Mouse (Mus musculus): ENCODE results near the gene Actr1a. TPM values are rescaled to one million over a fixed set of nuclear protein-coding genes. Genes with fewer than 3 reads are reported as not detected.

Gene Actr1a
- 100 to 1,000 TPM; 112 to 114 TPM for total RNA-seq (2023)

GRCm38 (mm10) chr19:46395109-46396009, at the start of gene Actr1a:
Gene Actr1a (minus strand): TSS chr19:46395748.

GRCm38 (mm10) chr19:46396686-46397435, 1.3 kb upstream of the Actr1a start, which contains the start of gene Sufu:
Gene Sufu (plus strand): TSS chr19:46396896.

GRCm38 (mm10) chr19:46350168-46350932, 45.2 kb downstream of the Actr1a start, which contains the start of gene 2310034G01Rik:
Gene 2310034G01Rik (minus strand): TSS chr19:46350302.

GRCm38 (mm10) chr19:46338331-46338936, 57.1 kb downstream of the Actr1a start, which contains the start of gene Cuedc2:
Gene Cuedc2 (minus strand): TSS chr19:46338702.

GRCm38 (mm10) chr19:46328081-46329030, 67.2 kb downstream of the Actr1a start, which contains the start of gene Fbxl15:
Gene Fbxl15 (plus strand): TSS chr19:46328184.

Other genes starting within 250 kb of the Actr1a start
- gene Pitx3, start 247.4 kb downstream of the Actr1a start, total RNA-seq (2023): not detected
- 10 to 100 TPM; 72.3 to 76.8 TPM for gene Gbf1, start 243.2 kb downstream of the Actr1a start, total RNA-seq (2023)
- gene Nfkb2, start 91.4 kb downstream of the Actr1a start, total RNA-seq (2023): 100 to 1,000 TPM; 174 to 199 TPM
- gene Psd, start 68.6 kb downstream of the Actr1a start, total RNA-seq (2023): under 1 TPM in 1 of 2 experiments, not detected in 1; 0.31 TPM
- 1 to 10 TPM; 8.6 to 9.7 TPM for gene Fbxl15, start 67.6 kb downstream of the Actr1a start, total RNA-seq (2023)
- 10 to 100 TPM; 76.8 to 92.1 TPM for gene Cuedc2, start 57.0 kb downstream of the Actr1a start, total RNA-seq (2023)
- 10 to 100 TPM; 15.3 to 15.5 TPM for gene Mfsd13a, start 54.6 kb downstream of the Actr1a start, total RNA-seq (2023)
- under 1 TPM in 1 of 2 experiments, not detected in 1; 0.39 TPM for gene 2310034G01Rik, start 45.4 kb downstream of the Actr1a start, total RNA-seq (2023)
- 10 to 100 TPM; 19.4 to 20.2 TPM for gene Sufu, start 1.1 kb upstream of the Actr1a start, total RNA-seq (2023)
- 100 to 1,000 TPM; 102 to 122 TPM for gene Trim8, start 106.0 kb upstream of the Actr1a start, total RNA-seq (2023)
- gene Arl3, start 177.4 kb upstream of the Actr1a start, total RNA-seq (2023): 10 to 100 TPM; 14.3 to 17.5 TPM
- 10 to 100 TPM; 15.4 to 20.3 TPM for gene Sfxn2, start 177.6 kb upstream of the Actr1a start, total RNA-seq (2023)
- gene Wbp1l, start 203.3 kb upstream of the Actr1a start, total RNA-seq (2023): 10 to 100 TPM; 57.2 to 63.3 TPM